Mouse (Mus musculus) left cerebral cortex, adult 2 months (tissue): ENCODE measurements at regions not wholly inside any gene's neighbourhood (a gene's known extent, or its start where the extent isn't known, plus 50 kb on each side); places are given as distances from the start of the nearest gene placed in this dataset.
A peak's percentile ranks its signal among the peaks of the same experiment; 100 is the strongest.

ENCODE experiments used
- DNase-seq, 2 experiments: peaks; one replicate each; pipeline ENCODE4 v3.0.0; 2021 to 2022; ENCODE audit warnings: low spot score in 2 of 2, mixed read lengths in 1 of 2; ENCODE audit errors: extremely low spot score in 1 of 2
- H3K27ac ChIP-seq: fragments of 200-600 bp; 2 replicates; pipeline ENCODE4 v1.8.1; 2022
- H3K4me3 ChIP-seq: fragments of 200-600 bp; 2 replicates; pipeline ENCODE4 v1.8.1; 2022
- CTCF ChIP-seq: fragments of 200-600 bp; IDR thresholded peaks from 2 replicates; pipeline ENCODE4 v1.8.1; 2022; ENCODE audit warnings: antibody characterized with exemption, mild to moderate bottlenecking, moderate library complexity
- intact Hi-C: fragments of 180-260 bp; cut with DNase I; formaldehyde crosslinking; loops from one replicate; pipeline ENCODE4 v1.15.1; 2025

DNA sequence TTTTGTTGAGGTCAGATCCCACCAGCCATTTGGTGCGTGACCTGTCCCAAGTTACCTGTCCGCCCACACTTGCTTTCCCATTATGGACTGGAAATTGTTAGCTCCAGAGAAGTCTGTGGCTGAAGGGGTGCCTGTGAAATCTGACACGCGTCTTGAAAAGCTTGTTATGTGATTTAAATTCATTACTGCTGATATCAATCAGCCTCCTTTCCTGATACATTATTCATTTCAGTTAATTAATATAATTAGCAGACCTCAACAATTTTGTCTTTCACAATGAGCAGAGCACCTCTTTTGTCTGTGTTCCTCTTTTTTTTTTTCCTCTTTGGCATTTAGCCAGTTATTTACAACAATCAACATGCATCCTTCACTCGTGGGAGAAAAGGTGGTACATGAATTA lies 58.6 kb upstream of the Grip1 start:
- intact Hi-C loops, result no loop called here
- Histone ChIP-seq H3K4me3 (no peak overlapping the region), H3K27ac (no peak overlapping the region)
- no peak for DNase-seq
- no peak for TF ChIP-seq CTCF

DNA sequence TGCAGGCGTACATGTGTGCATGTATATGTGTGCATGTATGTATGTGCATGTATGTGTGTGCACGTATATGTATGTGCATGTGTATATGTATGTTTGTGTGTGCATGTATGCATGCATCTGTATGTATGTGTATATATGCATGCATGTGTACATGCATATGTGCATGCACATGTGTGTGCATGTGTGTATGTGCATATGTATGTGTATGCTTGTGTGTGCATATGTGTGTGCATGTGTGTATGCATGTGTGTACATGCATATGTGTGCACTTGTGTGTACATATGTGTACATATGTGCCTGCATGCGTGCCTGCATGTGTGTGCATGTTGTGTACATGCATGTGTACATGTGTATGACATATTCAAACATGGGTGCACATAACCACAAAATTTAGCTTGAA lies 65.7 kb upstream of the Grip1 start:
- intact Hi-C loops, result no loop called here
- H3K27ac ChIP-seq, result no peak overlapping the region
- no peak overlapping the region for H3K4me3 ChIP-seq
- DNase-seq, result no peak
- no peak for TF ChIP-seq CTCF

- Histone ChIP-seq H3K27ac (no peak overlapping the region), H3K4me3 (no peak overlapping the region)
- intact Hi-C loops, result no loop called here
- DNase-seq, result no peak
- no peak for TF ChIP-seq CTCF
Observed at GRCm38 (mm10) chr10:119382257-119382656, 71.4 kb upstream of the Grip1 start.

GRCm38 (mm10) chr10:119368566-119368965 lies 85.1 kb upstream of the Grip1 start:
- intact Hi-C loops, result no loop called here
- no peak overlapping the region for H3K4me3 ChIP-seq
- no peak for TF ChIP-seq CTCF

DNA sequence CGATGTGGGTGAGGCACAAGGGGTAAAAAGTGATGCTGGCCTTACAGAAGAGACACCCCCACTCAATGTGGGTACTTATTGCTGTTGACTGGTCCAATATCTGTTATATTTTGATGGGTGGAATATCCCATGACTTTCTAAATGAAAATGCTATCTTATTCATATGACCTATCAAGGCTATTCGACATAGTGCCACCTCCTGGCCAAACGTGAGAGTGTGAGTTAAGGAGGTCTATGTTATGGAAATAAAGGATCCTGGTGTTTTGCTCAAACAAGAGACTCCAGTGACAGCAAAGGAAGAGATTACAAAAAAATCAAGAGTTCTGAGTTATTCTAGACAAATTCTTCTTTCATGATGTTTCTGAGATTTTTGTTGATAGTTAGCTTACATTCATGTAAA lies 90.0 kb upstream of the Grip1 start:
- intact Hi-C loops, result no loop called here
- Histone ChIP-seq H3K27ac (no peak overlapping the region), H3K4me3 (no peak overlapping the region)
- DNase-seq, result peak; percentile 15 to 30
- peak; percentile 58 for TF ChIP-seq CTCF

More at GRCm38 (mm10) chr10:119368566-119368965, 85.1 kb upstream of the Grip1 start:
- no peak overlapping the region for H3K27ac ChIP-seq
- no peak for DNase-seq

DNA sequence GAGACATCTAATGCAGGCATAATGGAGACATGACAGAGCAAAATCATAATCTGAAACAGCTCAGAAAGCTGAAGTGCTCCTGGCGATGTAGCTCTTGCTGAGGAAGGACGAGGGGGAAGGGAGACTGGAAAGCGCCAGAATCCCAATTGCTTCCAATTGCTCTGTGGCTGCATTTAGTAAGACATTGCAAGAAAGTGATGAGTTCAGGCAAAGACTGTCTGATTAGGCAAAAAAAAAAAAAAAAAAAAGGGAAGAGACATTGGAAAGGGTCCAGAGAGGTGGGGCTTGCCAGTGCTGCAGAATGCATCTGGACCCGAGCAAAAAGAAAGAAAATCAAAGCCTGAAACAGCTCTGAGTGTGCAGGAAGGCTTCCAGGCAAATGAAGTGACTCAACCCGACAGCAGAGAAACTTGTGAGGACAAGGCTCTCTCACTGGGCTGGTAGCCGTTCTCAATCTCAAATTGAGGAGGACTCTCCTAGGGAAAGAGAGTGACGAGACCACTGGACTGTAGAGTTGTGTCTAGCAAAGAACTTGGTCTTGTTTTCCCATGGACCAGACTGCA lies 94.8 kb upstream of the Grip1 start:
- no peak for TF ChIP-seq CTCF
- Histone ChIP-seq H3K27ac (no peak overlapping the region), H3K4me3 (no peak overlapping the region)
- DNase-seq, result no peak
- intact Hi-C loops, result no loop called here

GRCm38 (mm10) chr10:119342317-119343114 lies 102.7 kb upstream of the Cand1 start:
- no peak overlapping the region for H3K4me3 ChIP-seq
- DNase-seq, result peak in 1 of 2 experiments; percentile 14
- no peak overlapping the region for H3K27ac ChIP-seq
- no peak for TF ChIP-seq CTCF
- intact Hi-C loops, result no loop called here

GRCm38 (mm10) chr10:119340323-119340722 lies 100.5 kb upstream of the Cand1 start:
- intact Hi-C loops, result no loop called here
- no peak overlapping the region for H3K27ac ChIP-seq
- no peak overlapping the region for H3K4me3 ChIP-seq
- no peak for DNase-seq
- peak; percentile 42 for TF ChIP-seq CTCF

DNA sequence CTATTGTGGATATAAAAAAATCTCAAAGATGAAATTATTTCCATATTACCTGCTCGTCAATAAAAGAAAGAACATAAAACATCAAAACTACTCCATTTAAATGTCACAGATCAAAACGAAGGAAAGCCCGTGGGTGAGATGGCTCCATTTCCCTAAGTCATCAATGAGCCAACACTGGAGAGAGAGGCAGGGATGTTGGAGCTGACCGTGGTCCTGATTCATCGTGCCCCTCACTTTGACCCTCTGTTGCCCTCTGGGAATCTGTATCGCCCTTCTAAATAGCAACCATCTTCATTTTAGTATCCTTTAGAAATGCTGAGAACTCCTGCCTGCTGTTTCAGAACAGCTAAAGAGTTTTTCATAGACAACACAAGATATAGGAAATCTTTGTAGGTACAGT lies 87.1 kb upstream of the Cand1 start:
- no peak for TF ChIP-seq CTCF
- no peak for DNase-seq
- intact Hi-C loops, result no loop called here
- no peak overlapping the region for H3K4me3 ChIP-seq
- no peak overlapping the region for H3K27ac ChIP-seq

DNA sequence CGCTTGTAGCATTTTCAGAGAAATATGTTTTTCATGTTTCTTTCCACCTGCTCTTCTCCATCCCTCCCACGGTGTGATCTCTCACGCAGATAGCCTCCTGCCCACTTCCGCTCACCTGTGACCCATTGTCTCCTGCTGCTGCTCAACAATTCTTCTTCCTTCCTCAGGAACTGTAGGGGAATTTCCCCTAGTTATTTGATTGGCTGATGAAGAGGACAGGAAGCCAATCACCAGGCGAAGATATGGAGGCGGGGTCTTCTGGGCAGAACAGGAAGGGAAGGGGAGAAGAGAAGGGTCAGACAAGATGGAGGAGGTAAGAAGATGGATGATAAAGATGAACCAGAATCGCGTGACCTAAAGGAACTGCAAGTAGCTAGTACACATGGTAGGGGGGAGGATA lies 80.1 kb upstream of the Cand1 start:
- Histone ChIP-seq H3K27ac (no peak overlapping the region), H3K4me3 (no peak overlapping the region)
- no peak for DNase-seq
- TF ChIP-seq CTCF, result no peak
- intact Hi-C loops, result no loop called here

- intact Hi-C loops, result no loop called here
- Histone ChIP-seq H3K27ac (no peak overlapping the region), H3K4me3 (no peak overlapping the region)
- TF ChIP-seq CTCF, result no peak
- peak; percentile 11 to 13 for DNase-seq
Observed at GRCm38 (mm10) chr10:119318416-119318815, 78.6 kb upstream of the Cand1 start.

- Histone ChIP-seq H3K4me3 (no peak overlapping the region), H3K27ac (no peak overlapping the region)
- intact Hi-C loops, result no loop called here
- no peak for DNase-seq
- TF ChIP-seq CTCF, result peak; percentile 3; the same call in 1 of the 2 replicates
Observed at GRCm38 (mm10) chr10:119311578-119311977, 71.7 kb upstream of the Cand1 start.

- Histone ChIP-seq H3K27ac (no peak overlapping the region), H3K4me3 (no peak overlapping the region)
- no peak for TF ChIP-seq CTCF
- DNase-seq, result no peak
- intact Hi-C loops, result loop anchor here (5.0 kb wide), 1 partner anchor 347 kb away; no protein-coding TSS in a partner anchor
Observed at GRCm38 (mm10) chr10:119295740-119296139, 55.9 kb upstream of the Cand1 start.
